Mouse (Mus musculus): ENCODE results near the gene Spock1. TPM values are rescaled to one million over a fixed set of nuclear protein-coding genes. Genes with fewer than 3 reads are reported as not detected.

The Spock1 gene
- total RNA-seq, 1 experiment, result 0.40 TPM

GRCm38 (mm10) chr13:57651236-57651635 is 256.9 kb downstream of the Spock1 start:
- Histone ChIP-seq H3K27ac (ENCODE audit: insufficient read depth, low read depth, low read length, poor library complexity, severe bottlenecking) (no peak overlapping the region), H3K9me3 (ENCODE audit: control insufficient read depth, insufficient read depth, low read depth, low read length) (no peaks in the 10 kb centered on the region), H3K4me3 (ENCODE audit: insufficient read depth in 1 of 2, low read depth in 1 of 2, low read length in 2 of 2, poor library complexity in 1 of 2, severe bottlenecking in 1 of 2) (no peak overlapping the region), H3K36me3 (ENCODE audit: control insufficient read depth, insufficient read depth, low read length, poor library complexity, severe bottlenecking) (no peaks in the 10 kb centered on the region), H3K9ac (ENCODE audit: insufficient read depth, low read depth, low read length, poor library complexity, severe bottlenecking) (no peak overlapping the region), H3K4me1 (ENCODE audit: control insufficient read depth in 2 of 2, insufficient read depth in 2 of 2, low read length in 2 of 2, poor library complexity in 1 of 2) (no peaks in the 10 kb centered on the region)
- DNase-seq (ENCODE audit: low read depth, low spot score), result no peak
- no peak for TF ChIP-seq ZC3H11A (IDR thresholded peaks at IDR 0.05; ENCODE audit: borderline replicate concordance, low read depth, low read length)
- no peak for TF ChIP-seq ZNF384 (IDR thresholded peaks at IDR 0.05; ENCODE audit: low read depth, low read length)
- no peak for TF ChIP-seq HCFC1 (IDR thresholded peaks at IDR 0.05; ENCODE audit: borderline replicate concordance, insufficient read depth, low read length)
- TF ChIP-seq CHD2 (IDR thresholded peaks at IDR 0.05; ENCODE audit: low read depth, low read length), result no peak
- TF ChIP-seq MAFK (IDR thresholded peaks at IDR 0.05; ENCODE audit: insufficient read depth, low read depth, low read length), result no peak
- in situ Hi-C loops (cut with MboI; ENCODE audit: low sequenced_read_pairs in 2 of 2, unreplicated experiment in 2 of 2), result no loop called here

GRCm38 (mm10) chr13:57648784-57649183 is 259.3 kb downstream of the Spock1 start:
- H3K9ac ChIP-seq (ENCODE audit: insufficient read depth, low read depth, low read length, poor library complexity, severe bottlenecking), result no peak overlapping the region
- in situ Hi-C loops (cut with MboI; ENCODE audit: low sequenced_read_pairs in 2 of 2, unreplicated experiment in 2 of 2), result no loop called here
- H3K4me3 ChIP-seq (ENCODE audit: insufficient read depth in 1 of 2, low read depth in 1 of 2, low read length in 2 of 2, poor library complexity in 1 of 2, severe bottlenecking in 1 of 2), result no peak overlapping the region
- H3K27ac ChIP-seq (ENCODE audit: insufficient read depth, low read depth, low read length, poor library complexity, severe bottlenecking), result no peak overlapping the region
- TF ChIP-seq ZC3H11A (IDR thresholded peaks at IDR 0.05; ENCODE audit: borderline replicate concordance, low read depth, low read length) (no peak), HCFC1 (IDR thresholded peaks at IDR 0.05; ENCODE audit: borderline replicate concordance, insufficient read depth, low read length) (no peak), MAFK (IDR thresholded peaks at IDR 0.05; ENCODE audit: insufficient read depth, low read depth, low read length) (no peak), CHD2 (IDR thresholded peaks at IDR 0.05; ENCODE audit: low read depth, low read length) (no peak), ZNF384 (IDR thresholded peaks at IDR 0.05; ENCODE audit: low read depth, low read length) (no peak)
- no peaks in the 10 kb centered on the region for H3K9me3 ChIP-seq (ENCODE audit: control insufficient read depth, insufficient read depth, low read depth, low read length)
- no peaks in the 10 kb centered on the region for H3K36me3 ChIP-seq (ENCODE audit: control insufficient read depth, insufficient read depth, low read length, poor library complexity, severe bottlenecking)
- no peak for DNase-seq (ENCODE audit: low read depth, low spot score)
- H3K4me1 ChIP-seq (ENCODE audit: control insufficient read depth in 2 of 2, insufficient read depth in 2 of 2, low read length in 2 of 2, poor library complexity in 1 of 2), result no peaks in the 10 kb centered on the region

GRCm38 (mm10) chr13:57647456-57647855 is 260.7 kb downstream of the Spock1 start:
- no peak overlapping the region for H3K4me3 ChIP-seq (ENCODE audit: insufficient read depth in 1 of 2, low read depth in 1 of 2, low read length in 2 of 2, poor library complexity in 1 of 2, severe bottlenecking in 1 of 2)
- TF ChIP-seq MAFK (IDR thresholded peaks at IDR 0.05; ENCODE audit: insufficient read depth, low read depth, low read length), result no peak
- TF ChIP-seq CHD2 (IDR thresholded peaks at IDR 0.05; ENCODE audit: low read depth, low read length), result no peak
- TF ChIP-seq HCFC1 (IDR thresholded peaks at IDR 0.05; ENCODE audit: borderline replicate concordance, insufficient read depth, low read length), result no peak
- no peak for TF ChIP-seq ZNF384 (IDR thresholded peaks at IDR 0.05; ENCODE audit: low read depth, low read length)
- TF ChIP-seq ZC3H11A (IDR thresholded peaks at IDR 0.05; ENCODE audit: borderline replicate concordance, low read depth, low read length), result no peak
- DNase-seq (ENCODE audit: low read depth, low spot score), result no peak
- H3K36me3 ChIP-seq (ENCODE audit: control insufficient read depth, insufficient read depth, low read length, poor library complexity, severe bottlenecking), result no peaks in the 10 kb centered on the region
- in situ Hi-C loops (cut with MboI; ENCODE audit: low sequenced_read_pairs in 2 of 2, unreplicated experiment in 2 of 2), result no loop called here
- no peaks in the 10 kb centered on the region for H3K4me1 ChIP-seq (ENCODE audit: control insufficient read depth in 2 of 2, insufficient read depth in 2 of 2, low read length in 2 of 2, poor library complexity in 1 of 2)
- H3K9ac ChIP-seq (ENCODE audit: insufficient read depth, low read depth, low read length, poor library complexity, severe bottlenecking), result no peak overlapping the region
- no peak overlapping the region for H3K27ac ChIP-seq (ENCODE audit: insufficient read depth, low read depth, low read length, poor library complexity, severe bottlenecking)
- H3K9me3 ChIP-seq (ENCODE audit: control insufficient read depth, insufficient read depth, low read depth, low read length), result no peaks in the 10 kb centered on the region

- in situ Hi-C loops (cut with MboI; ENCODE audit: low sequenced_read_pairs in 2 of 2, unreplicated experiment in 2 of 2), result no loop called here
- TF ChIP-seq CHD2 (IDR thresholded peaks at IDR 0.05; ENCODE audit: low read depth, low read length) (no peak), ZNF384 (IDR thresholded peaks at IDR 0.05; ENCODE audit: low read depth, low read length) (no peak), HCFC1 (IDR thresholded peaks at IDR 0.05; ENCODE audit: borderline replicate concordance, insufficient read depth, low read length) (no peak), MAFK (IDR thresholded peaks at IDR 0.05; ENCODE audit: insufficient read depth, low read depth, low read length) (no peak), ZC3H11A (IDR thresholded peaks at IDR 0.05; ENCODE audit: borderline replicate concordance, low read depth, low read length) (no peak)
Measured at GRCm38 (mm10) chr13:57643036-57643435, 265.1 kb downstream of the Spock1 start.

GRCm38 (mm10) chr13:57641649-57642048 is 266.5 kb downstream of the Spock1 start:
- H3K9ac ChIP-seq (ENCODE audit: insufficient read depth, low read depth, low read length, poor library complexity, severe bottlenecking), result no peak overlapping the region
- in situ Hi-C loops (cut with MboI; ENCODE audit: low sequenced_read_pairs in 2 of 2, unreplicated experiment in 2 of 2), result no loop called here
- no peaks in the 10 kb centered on the region for H3K4me1 ChIP-seq (ENCODE audit: control insufficient read depth in 2 of 2, insufficient read depth in 2 of 2, low read length in 2 of 2, poor library complexity in 1 of 2)
- no peak overlapping the region for H3K27ac ChIP-seq (ENCODE audit: insufficient read depth, low read depth, low read length, poor library complexity, severe bottlenecking)
- no peak for DNase-seq (ENCODE audit: low read depth, low spot score)
- H3K9me3 ChIP-seq (ENCODE audit: control insufficient read depth, insufficient read depth, low read depth, low read length), result no peaks in the 10 kb centered on the region
- no peak overlapping the region for H3K4me3 ChIP-seq (ENCODE audit: insufficient read depth in 1 of 2, low read depth in 1 of 2, low read length in 2 of 2, poor library complexity in 1 of 2, severe bottlenecking in 1 of 2)
- no peak for TF ChIP-seq MAFK (IDR thresholded peaks at IDR 0.05; ENCODE audit: insufficient read depth, low read depth, low read length)
- TF ChIP-seq ZNF384 (IDR thresholded peaks at IDR 0.05; ENCODE audit: low read depth, low read length), result no peak
- no peak for TF ChIP-seq CHD2 (IDR thresholded peaks at IDR 0.05; ENCODE audit: low read depth, low read length)
- no peak for TF ChIP-seq HCFC1 (IDR thresholded peaks at IDR 0.05; ENCODE audit: borderline replicate concordance, insufficient read depth, low read length)
- no peak for TF ChIP-seq ZC3H11A (IDR thresholded peaks at IDR 0.05; ENCODE audit: borderline replicate concordance, low read depth, low read length)
- H3K36me3 ChIP-seq (ENCODE audit: control insufficient read depth, insufficient read depth, low read length, poor library complexity, severe bottlenecking), result no peaks in the 10 kb centered on the region

More at GRCm38 (mm10) chr13:57643036-57643435, 265.1 kb downstream of the Spock1 start:
- H3K9ac ChIP-seq (ENCODE audit: insufficient read depth, low read depth, low read length, poor library complexity, severe bottlenecking), result no peak overlapping the region
- no peaks in the 10 kb centered on the region for H3K36me3 ChIP-seq (ENCODE audit: control insufficient read depth, insufficient read depth, low read length, poor library complexity, severe bottlenecking)
- no peaks in the 10 kb centered on the region for H3K9me3 ChIP-seq (ENCODE audit: control insufficient read depth, insufficient read depth, low read depth, low read length)
- no peaks in the 10 kb centered on the region for H3K4me1 ChIP-seq (ENCODE audit: control insufficient read depth in 2 of 2, insufficient read depth in 2 of 2, low read length in 2 of 2, poor library complexity in 1 of 2)
- no peak for DNase-seq (ENCODE audit: low read depth, low spot score)
- no peak overlapping the region for H3K4me3 ChIP-seq (ENCODE audit: insufficient read depth in 1 of 2, low read depth in 1 of 2, low read length in 2 of 2, poor library complexity in 1 of 2, severe bottlenecking in 1 of 2)
- H3K27ac ChIP-seq (ENCODE audit: insufficient read depth, low read depth, low read length, poor library complexity, severe bottlenecking), result no peak overlapping the region

Measured in ES-E14 (cell line).